Mouse (Mus musculus) lung, adult 2 months (tissue): ENCODE data around the gene Psme1.

Experiments used
- CTCF ChIP-seq: fragments of 200-500 bp; IDR thresholded peaks from 2 replicates; pipeline ENCODE4 v1.5.1; 2011; ENCODE audit warnings: mild to moderate bottlenecking, low read length, control low read depth; ENCODE audit not compliant: insufficient read depth
- POLR2A ChIP-seq: fragments of 200-500 bp; IDR thresholded peaks from 2 replicates; pipeline ENCODE4 v1.6.1; 2011; ENCODE audit warnings: low read depth, mild to moderate bottlenecking, control low read depth, low read length, borderline replicate concordance; ENCODE audit errors: extremely low read depth

DNA sequence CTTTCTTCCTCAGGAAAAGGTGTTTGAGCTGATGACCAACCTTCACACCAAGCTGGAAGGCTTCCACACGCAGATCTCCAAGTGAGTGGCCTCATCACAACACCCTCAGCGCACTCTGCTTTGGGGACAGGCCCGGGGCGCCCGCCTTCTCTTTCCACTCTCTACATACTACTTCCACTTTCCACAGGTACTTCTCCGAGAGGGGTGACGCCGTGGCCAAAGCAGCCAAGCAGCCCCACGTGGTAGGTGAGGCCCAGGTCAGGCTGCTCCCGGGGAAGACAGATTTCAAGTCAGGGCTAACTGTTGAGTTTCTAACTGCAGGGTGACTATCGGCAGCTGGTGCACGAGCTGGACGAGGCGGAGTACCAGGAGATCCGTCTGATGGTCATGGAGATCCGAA is 2.8 kb downstream of the Psme1 start:
- no peak for TF ChIP-seq CTCF
- TF ChIP-seq POLR2A, result no peak
